ENCODE assay signal across 16 mouse cellular contexts in genomic region chr1:162163687-162164484, GRCm38 (mm10).
A peak's percentile ranks its signal among the peaks of the same experiment; 100 is the strongest.
DNase-seq lines count a peak whose midpoint lies in the region; ATAC-seq lines count a peak whose summit lies in the region.
"Had no signal": no experiment of that assay in that cellular context is flagged by ENCODE, and none has a peak within 500 bp of the region (broad histone marks: within the 10 kb centered on the region; RNA-seq: fewer than 3 reads in every experiment).

No protein-coding gene starts in this region.

- peak; percentile 8 to 31 for DNase-seq in frontal cortex, adult 2 months (ENCODE audit: extremely low spot score in 1 of 2, low spot score in 1 of 2)
- no peak for DNase-seq in frontal cortex, postnatal 10 days (ENCODE audit: low spot score in 2 of 2)
- DNase-seq in kidney, postnatal 4 days, result no peak
- peak; percentile 43 for DNase-seq in MN1 (ENCODE audit: low spot score)
- no peak for DNase-seq in natural killer cell, adult 2 months (ENCODE audit: low spot score in 2 of 2)
- DNase-seq: cerebellum, adult 9-10 months; heart, adult 18-20 months; left cerebral cortex, postnatal 4 days had no signal

- no peak for ATAC-seq in kidney, embryonic 15.5 days (replicated peaks; ENCODE audit: low FRiP score)
- ATAC-seq in intestine, embryonic 15.5 days, result no peak
- ATAC-seq in midbrain, embryonic 13.5 days, result no peak
- ATAC-seq: forebrain, embryonic 13.5 days; lung, postnatal 0 days had no signal

- no peak overlapping the region for H3K4me3 ChIP-seq in kidney, embryonic 15.5 days (replicated peaks)
- no peak overlapping the region for H3K4me3 ChIP-seq in intestine, embryonic 15.5 days (replicated peaks)
- no peak overlapping the region for H3K4me3 ChIP-seq in midbrain, embryonic 13.5 days (replicated peaks)
- H3K4me3 ChIP-seq: forebrain, embryonic 13.5 days; midbrain, embryonic 10.5 days; neural tube, embryonic 12.5 days had no signal

- no peaks in the 10 kb centered on the region for H3K9me3 ChIP-seq in kidney, embryonic 15.5 days (replicated peaks)
- no peaks in the 10 kb centered on the region for H3K9me3 ChIP-seq in intestine, embryonic 15.5 days
- H3K9me3 ChIP-seq in midbrain, embryonic 13.5 days, result no peaks in the 10 kb centered on the region
- H3K9me3 ChIP-seq: forebrain, embryonic 13.5 days; midbrain, embryonic 10.5 days; neural tube, embryonic 12.5 days had no signal

- H3K4me2 ChIP-seq in kidney, embryonic 15.5 days, result no peak overlapping the region
- no peak overlapping the region for H3K4me2 ChIP-seq in intestine, embryonic 15.5 days (replicated peaks)
- H3K4me2 ChIP-seq in midbrain, embryonic 13.5 days (replicated peaks), result no peak overlapping the region
- H3K4me2 ChIP-seq: forebrain, embryonic 13.5 days; hindbrain, embryonic 14.5 days; neural tube, embryonic 12.5 days had no signal

- peaks cover 33% of the 10 kb centered on the region for H3K4me1 ChIP-seq in kidney, embryonic 15.5 days
- H3K4me1 ChIP-seq in intestine, embryonic 15.5 days (replicated peaks), result no peaks in the 10 kb centered on the region
- no peaks in the 10 kb centered on the region for H3K4me1 ChIP-seq in midbrain, embryonic 13.5 days (replicated peaks)
- H3K4me1 ChIP-seq: forebrain, embryonic 13.5 days had no signal

- peak overlapping the region; percentile 56; the same call in 1 of the 2 replicates for H3K27ac ChIP-seq in kidney, embryonic 15.5 days
- 0 out of 2 replicates have a peak overlapping the region, but pooled peaks have one; percentile 7 for H3K27ac ChIP-seq in intestine, embryonic 15.5 days
- no peak overlapping the region for H3K27ac ChIP-seq in midbrain, embryonic 13.5 days
- H3K27ac ChIP-seq: forebrain, embryonic 13.5 days; hindbrain, embryonic 14.5 days; midbrain, embryonic 10.5 days; neural tube, embryonic 12.5 days had no signal

- H3K36me3 ChIP-seq in kidney, embryonic 15.5 days, result no peaks in the 10 kb centered on the region
- H3K36me3 ChIP-seq in intestine, embryonic 15.5 days, result no peaks in the 10 kb centered on the region
- no peaks in the 10 kb centered on the region for H3K36me3 ChIP-seq in midbrain, embryonic 13.5 days
- H3K36me3 ChIP-seq: midbrain, embryonic 10.5 days; neural tube, embryonic 12.5 days had no signal

- no peak overlapping the region for H3K9ac ChIP-seq in kidney, embryonic 15.5 days
- H3K9ac ChIP-seq in intestine, embryonic 15.5 days, result no peak overlapping the region
- no peak overlapping the region for H3K9ac ChIP-seq in midbrain, embryonic 13.5 days (replicated peaks)
- H3K9ac ChIP-seq: forebrain, embryonic 13.5 days; hindbrain, embryonic 14.5 days; neural tube, embryonic 12.5 days had no signal

- no peaks in the 10 kb centered on the region for H3K27me3 ChIP-seq in kidney, embryonic 15.5 days
- H3K27me3 ChIP-seq in intestine, embryonic 15.5 days (replicated peaks), result no peaks in the 10 kb centered on the region
- no peaks in the 10 kb centered on the region for H3K27me3 ChIP-seq in midbrain, embryonic 13.5 days
- H3K27me3 ChIP-seq: forebrain, embryonic 13.5 days; neural tube, embryonic 12.5 days had no signal

- WGBS in kidney, embryonic 15.5 days, result 56% methylated on average over 7 of the region's 7 CpGs
- 68% methylated on average over 7 of the region's 7 CpGs for WGBS in intestine, embryonic 15.5 days
- WGBS in midbrain, embryonic 13.5 days, result 81% methylated on average over 7 of the region's 7 CpGs

Comparison
In these comparisons a context has a peak if more than half of its experiments do, and no peak if none do; other contexts are left out.
1. DNase-seq: peak in frontal cortex, adult 2 months (2 of 2) and MN1 (single experiment); none in frontal cortex, postnatal 10 days (0 of 2), kidney, postnatal 4 days (0 of 2) and natural killer cell, adult 2 months (0 of 2).